Mouse (Mus musculus) embryonic stem cell, embryonic (primary cell): ENCODE data around the gene Catsperg1.

Experiments
- CTCF ChIA-PET, 4 experiments: fragments of 300-600 bp in 2 of 4; fragments of 350-600 bp in 2 of 4; sonication (Branson Sonifier 250); formaldehyde crosslinking; loops; one replicate each; lab custom pipeline; 2022; ENCODE audit warnings: inconsistent platforms in 2 of 4; lab: Charles Lee
- POLR2A ChIA-PET, 4 experiments: fragments of 300-600 bp in 2 of 4; fragments of 350-600 bp in 2 of 4; sonication (Branson Sonifier 250); formaldehyde crosslinking; loops; one replicate each; lab custom pipeline; 2022; ENCODE audit warnings: antibody characterized with exemption in 4 of 4, inconsistent platforms in 1 of 4; lab: Charles Lee

The Catsperg1 gene

DNA sequence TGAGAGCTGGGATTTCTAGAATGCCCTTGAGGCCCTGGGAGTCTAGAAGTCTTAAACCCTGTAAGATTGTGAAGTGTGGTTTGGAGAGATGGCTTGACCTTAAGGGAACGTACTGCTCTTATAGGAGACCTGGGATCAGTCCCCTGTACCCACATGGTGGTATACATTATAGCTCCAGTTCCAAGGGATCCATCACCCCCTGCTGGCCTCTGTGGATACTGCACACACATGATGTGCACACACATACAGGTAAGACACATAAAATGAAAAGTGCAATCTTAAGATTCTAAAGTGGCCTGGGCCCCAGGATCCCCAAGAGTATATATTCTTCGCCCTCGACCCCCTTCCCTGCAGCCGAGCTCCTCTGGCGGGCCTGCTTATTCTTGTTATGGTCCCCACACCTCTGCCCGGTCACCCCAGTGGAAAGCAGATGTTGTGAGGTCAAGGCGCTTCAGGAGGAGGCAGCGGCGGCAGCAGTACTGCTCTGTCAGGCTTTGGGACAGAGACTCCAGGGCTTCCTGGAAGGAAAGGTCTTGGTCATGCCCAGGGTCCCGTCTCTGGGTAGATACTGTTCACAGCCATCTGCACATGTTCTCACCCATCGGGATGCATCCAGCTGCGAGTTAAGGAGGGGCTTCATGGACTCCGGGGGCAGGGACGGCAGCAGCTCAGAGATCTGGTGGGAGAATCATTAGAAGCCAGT, 59.7 kb downstream of the Catsperg1 start:
- CTCF ChIA-PET, result interaction anchor here (0.6 to 2.5 kb wide), 22 partner anchors 8 to 1018 kb away, joined by 3 to 16 read pairs (median 4); partner anchors contain the start of genes Psmd8 (in 2 of the 4), Ryr1 (in 2 of the 4), 2200002D01Rik (in 1 of the 4) and Ggn (in 1 of the 4)
- POLR2A ChIA-PET, result interaction anchor here (0.5 to 6.2 kb wide), 32 partner anchors 9 to 187 kb away, joined by 3 to 41 read pairs (median 4); partner anchors contain the start of genes Ggn (in 2 of the 4), Psmd8 (in 2 of the 4), Rasgrp4 (in 2 of the 4) and Spred3 (in 2 of the 4)

DNA sequence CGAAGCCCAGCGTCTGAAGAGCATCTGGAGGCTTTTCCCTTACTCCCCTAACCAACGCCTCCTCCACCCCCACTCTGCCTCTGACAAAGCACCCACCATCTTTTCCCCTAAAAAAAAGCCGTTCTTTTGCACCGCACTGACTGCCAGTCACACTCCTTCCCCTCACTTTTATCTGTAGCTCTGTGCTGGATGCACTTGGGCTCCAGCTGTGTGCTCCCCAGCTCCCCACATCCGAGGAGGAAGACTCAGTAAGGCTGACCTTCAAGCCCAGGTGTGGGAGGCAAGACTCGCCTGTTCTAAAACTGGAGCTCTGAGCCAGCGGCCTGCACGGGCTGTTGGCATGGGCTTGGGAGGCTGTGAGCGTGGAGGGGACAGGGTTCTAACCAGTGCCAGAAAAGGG, 62.3 kb downstream of the Catsperg1 start:
- POLR2A ChIA-PET, result interaction anchor here in 3 of 4 experiments (0.5 to 1.3 kb wide), 7 partner anchors 14 to 83 kb away, joined by 3 read pairs; partner anchors contain the start of genes Ggn (in 1 of the 3) and Spred3 (in 1 of the 3)
- CTCF ChIA-PET, result interaction anchor here in 2 of 4 experiments (0.8 to 1.5 kb wide), 2 partner anchors 34 to 150 kb away, joined by 4 to 10 read pairs; no protein-coding TSS in a partner anchor

- POLR2A ChIA-PET, result interaction anchor here in 2 of 4 experiments (0.7 to 2.1 kb wide), 9 partner anchors 8 to 173 kb away, joined by 3 to 6 read pairs (median 4); partner anchors contain the start of genes Fam98c (in 1 of the 2), Ggn (in 1 of the 2), Spred3 (in 1 of the 2) and Yif1b (in 1 of the 2)
- CTCF ChIA-PET, result interaction anchor here in 2 of 4 experiments (0.6 to 1.1 kb wide), 2 partner anchors 22 to 158 kb away, joined by 3 to 6 read pairs; no protein-coding TSS in a partner anchor
Observed at GRCm38 (mm10) chr7:29148771-29149170, 65.1 kb downstream of the Catsperg1 start.

GRCm38 (mm10) chr7:29146625-29147367, 67.0 kb downstream of the Catsperg1 start:
- CTCF ChIA-PET, result interaction anchor here in 2 of 4 experiments (1.0 to 2.2 kb wide), 3 partner anchors 9 to 11 kb away, joined by 3 to 5 read pairs (median 3); partner anchors contain the start of gene Fam98c (in 1 of the 2)
- POLR2A ChIA-PET, result interaction anchor here (0.5 to 4.3 kb wide), 12 partner anchors 8 to 1342 kb away, joined by 3 to 35 read pairs (median 4); partner anchors contain the start of genes Fam98c (in 1 of the 4) and Rasgrp4 (in 1 of the 4)

GRCm38 (mm10) chr7:29144006-29144405, 69.8 kb downstream of the Catsperg1 start:
- ChIA-PET CTCF (interaction anchor here in 3 of 4 experiments (0.6 to 1.4 kb wide), 4 partner anchors 11 to 999 kb away, joined by 3 to 4 read pairs (median 4); partner anchors contain the start of gene Fam98c (in 1 of the 3)), POLR2A (interaction anchor here in 3 of 4 experiments (0.8 to 4.3 kb wide), 8 partner anchors 9 to 36 kb away, joined by 3 to 35 read pairs (median 4); partner anchors contain the start of genes Fam98c (in 1 of the 3), Psmd8 (in 1 of the 3) and Ryr1 (in 1 of the 3))

DNA sequence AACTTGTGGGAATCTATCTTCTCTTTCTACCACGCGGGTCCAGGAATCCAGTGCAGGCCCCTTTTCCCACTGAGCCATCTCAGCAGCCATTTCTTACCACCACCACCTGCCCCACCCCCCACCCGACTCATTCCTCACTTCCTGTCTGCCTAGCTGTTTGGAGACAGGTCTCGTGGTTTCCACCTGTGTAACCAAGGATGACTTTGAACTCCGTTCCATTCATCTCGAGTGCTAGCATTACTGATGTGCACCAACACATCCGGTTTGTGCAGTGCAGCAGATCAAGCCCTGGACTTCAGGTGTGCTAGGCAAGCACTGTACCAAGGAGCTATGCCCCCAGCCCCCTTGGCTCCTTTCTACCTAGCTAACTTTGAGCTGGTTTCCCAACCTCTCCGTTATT, 72.4 kb downstream of the Catsperg1 start:
- ChIA-PET CTCF (interaction anchor here in 1 of 4 experiments (1.6 kb wide), 1 partner anchor 14 kb away, joined by 4 read pairs; no protein-coding TSS in a partner anchor), POLR2A (interaction anchor here in 2 of 4 experiments (1.1 to 2.0 kb wide), 3 partner anchors 13 to 34 kb away, joined by 3 to 8 read pairs (median 5); no protein-coding TSS in a partner anchor)

GRCm38 (mm10) chr7:29139237-29139636, 74.6 kb downstream of the Catsperg1 start:
- CTCF ChIA-PET, result interaction anchor here in 1 of 4 experiments (0.6 kb wide), 1 partner anchor 16 kb away, joined by 3 read pairs; no protein-coding TSS in a partner anchor
- POLR2A ChIA-PET, result interaction anchor here in 2 of 4 experiments (1.6 to 3.1 kb wide), 4 partner anchors 10 to 41 kb away, joined by 5 to 21 read pairs (median 7); partner anchors contain the start of gene Psmd8 (in 1 of the 2)

DNA sequence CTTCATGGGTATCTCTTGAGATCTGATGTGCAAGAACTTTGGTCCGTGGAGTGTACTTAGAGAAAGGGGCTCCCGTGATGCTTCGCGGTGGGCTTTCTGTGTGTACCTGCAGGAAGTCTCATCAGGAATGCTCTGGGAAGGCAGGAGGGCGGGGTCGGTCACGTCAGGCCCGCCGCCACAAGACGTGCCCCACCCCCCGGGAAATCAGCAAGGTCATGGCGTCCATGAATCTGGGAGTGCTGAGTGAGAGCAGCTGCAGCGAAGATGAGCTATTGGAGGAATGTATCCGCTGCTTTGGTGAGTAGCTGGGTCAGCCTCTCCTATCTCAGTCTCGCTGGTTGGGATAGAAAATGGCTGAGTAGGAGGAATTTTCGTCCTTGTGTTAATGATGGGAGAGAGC, 76.4 kb downstream of the Catsperg1 start:
- POLR2A ChIA-PET, result interaction anchor here in 3 of 4 experiments (0.5 to 3.1 kb wide), 25 partner anchors 10 to 504 kb away, joined by 3 to 21 read pairs (median 4); partner anchors contain the start of genes Psmd8 (in 2 of the 3), Ryr1 (in 2 of the 3), Fam98c (in 1 of the 3) and Ggn (in 1 of the 3)
- CTCF ChIA-PET, result interaction anchor here in 2 of 4 experiments (0.5 to 1.0 kb wide), 7 partner anchors 11 to 404 kb away, joined by 3 to 6 read pairs (median 3); partner anchors contain the start of genes Fam98c (in 1 of the 2) and Ryr1 (in 1 of the 2)

- ChIA-PET POLR2A (interaction anchor here (0.6 to 1.7 kb wide), 19 partner anchors 8 to 425 kb away, joined by 3 to 7 read pairs (median 3); partner anchors contain the start of genes Ryr1 (in 2 of the 4), Fam98c (in 1 of the 4), Psmd8 (in 1 of the 4) and Sipa1l3 (in 1 of the 4)), CTCF (interaction anchor here in 3 of 4 experiments (0.6 to 2.0 kb wide), 8 partner anchors 8 to 333 kb away, joined by 3 to 14 read pairs (median 4); partner anchors contain the start of gene Ryr1 (in 1 of the 3))
Observed at GRCm38 (mm10) chr7:29134693-29135386, 79.0 kb downstream of the Catsperg1 start, which contains the start of gene Rasgrp4. Gene Rasgrp4 (plus strand): TSS chr7:29134851.

- POLR2A ChIA-PET, result interaction anchor here in 2 of 4 experiments (0.6 to 1.7 kb wide), 7 partner anchors 13 to 368 kb away, joined by 3 to 7 read pairs (median 3); partner anchors contain the start of genes Fam98c (in 1 of the 2) and Sirt2 (in 1 of the 2)
- CTCF ChIA-PET, result interaction anchor here in 2 of 4 experiments (1.4 to 2.0 kb wide), 2 partner anchors 8 to 9 kb away, joined by 6 to 14 read pairs; partner anchors contain the start of gene Ryr1 (in 1 of the 2)
Observed at GRCm38 (mm10) chr7:29134230-29134629, 79.6 kb downstream of the Catsperg1 start.
